Mouse (Mus musculus) C2C12 (cell line): ENCODE results near the gene Msl2.

Source experiments
- CEBPB ChIP-seq: IDR thresholded peaks from one replicate; pipeline ENCODE4 v1.6.1; 2011; ENCODE audit warnings: low read depth, mild to moderate bottlenecking, control low read depth, moderate library complexity
- CTCF ChIP-seq: IDR thresholded peaks from one replicate; pipeline ENCODE4 v1.5.1; 2011; ENCODE audit not compliant: control insufficient read depth, insufficient read depth, insufficient read length
- MAX ChIP-seq: IDR thresholded peaks from one replicate; pipeline ENCODE4 v1.6.1; 2011; ENCODE audit warnings: mild to moderate bottlenecking, control low read depth
- USF1 ChIP-seq: IDR thresholded peaks from one replicate; pipeline ENCODE4 v1.6.1; 2011; ENCODE audit warnings: low read depth, mild to moderate bottlenecking, control low read depth, moderate library complexity

DNA sequence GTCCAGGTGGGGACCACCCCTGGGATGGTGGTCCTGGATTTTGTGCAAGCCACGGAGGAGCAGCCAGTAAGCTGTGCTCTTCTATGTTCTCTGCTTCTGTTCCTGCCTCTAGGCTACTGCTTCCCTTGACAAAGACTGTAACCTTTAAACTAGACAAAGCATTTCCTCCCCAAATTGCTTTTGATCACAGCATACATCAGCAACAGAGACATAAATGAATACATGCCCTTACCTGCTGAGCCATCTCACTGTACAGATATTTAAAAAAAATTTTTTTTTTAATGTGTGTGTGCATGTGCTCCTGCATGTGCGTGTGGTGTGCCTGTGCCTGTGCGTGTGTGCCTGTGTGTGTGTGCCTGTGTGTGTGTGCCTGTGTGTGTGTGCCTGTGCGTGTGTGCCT lies 16.7 kb upstream of the Msl2 start:
- TF ChIP-seq CTCF (no peak), MAX (no peak), USF1 (no peak), CEBPB (no peak)
